Mouse (Mus musculus): ENCODE results near the gene Fbxo28. TPM values are rescaled to one million over a fixed set of nuclear protein-coding genes. Genes with fewer than 3 reads are reported as not detected.

Fbxo28 gene
- polyA plus RNA-seq (2014; fragmentation: Illumina TruSeq; extraction: RNeasy Lipid Tissue Mini Kit (QIAGEN cat#74804)): 52.0 TPM

DNA sequence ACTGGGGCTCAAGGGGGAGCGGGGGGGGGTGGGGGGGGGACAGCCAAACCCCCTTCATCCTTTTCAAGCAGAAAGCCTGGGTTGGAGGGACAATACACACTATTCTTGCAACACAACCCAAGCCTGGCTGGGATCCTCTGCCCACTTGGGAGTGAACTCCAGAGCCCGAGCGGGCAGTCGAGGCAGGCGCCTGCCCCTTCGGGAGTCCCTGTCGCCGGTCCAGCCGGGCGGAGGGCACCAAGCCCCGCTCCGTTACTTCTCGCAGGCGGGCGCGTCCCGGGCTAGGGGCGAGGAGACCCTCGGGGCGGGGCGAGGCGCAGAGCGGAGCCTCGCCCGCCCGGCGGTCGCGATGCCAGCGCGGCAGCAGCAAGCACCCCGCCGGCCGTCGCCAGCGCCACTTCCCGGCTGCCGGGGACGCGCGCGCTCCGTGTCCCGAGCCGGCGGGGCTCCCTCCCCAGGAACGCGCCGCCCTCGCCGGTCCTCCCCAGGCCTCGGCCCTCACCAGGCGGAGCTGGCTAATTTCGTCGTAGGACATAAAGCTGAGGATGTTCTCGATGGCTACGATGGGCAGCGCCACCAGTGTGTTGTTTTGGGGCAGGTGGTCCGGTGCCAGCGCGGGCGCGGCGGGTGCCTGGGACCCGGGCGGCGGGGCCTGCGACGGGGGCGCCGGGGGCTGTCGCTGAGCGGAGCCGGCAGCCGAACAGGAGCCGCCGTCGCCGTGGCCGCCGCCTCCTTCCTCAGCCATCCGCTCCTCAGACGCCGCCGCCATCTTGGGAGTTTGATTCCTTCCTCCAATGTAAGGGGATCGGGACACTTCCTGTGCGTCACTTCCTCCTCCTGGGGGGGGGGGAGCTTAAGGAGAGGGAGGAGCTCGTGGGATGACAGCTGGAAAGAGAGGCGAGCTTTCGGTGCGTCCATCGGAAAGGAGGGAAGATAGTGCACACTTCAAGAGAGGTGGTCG lies at the start of gene Fbxo28:
Gene Fbxo28 (minus strand): TSS at position 809 of the 961 bp plus-strand sequence.

DNA sequence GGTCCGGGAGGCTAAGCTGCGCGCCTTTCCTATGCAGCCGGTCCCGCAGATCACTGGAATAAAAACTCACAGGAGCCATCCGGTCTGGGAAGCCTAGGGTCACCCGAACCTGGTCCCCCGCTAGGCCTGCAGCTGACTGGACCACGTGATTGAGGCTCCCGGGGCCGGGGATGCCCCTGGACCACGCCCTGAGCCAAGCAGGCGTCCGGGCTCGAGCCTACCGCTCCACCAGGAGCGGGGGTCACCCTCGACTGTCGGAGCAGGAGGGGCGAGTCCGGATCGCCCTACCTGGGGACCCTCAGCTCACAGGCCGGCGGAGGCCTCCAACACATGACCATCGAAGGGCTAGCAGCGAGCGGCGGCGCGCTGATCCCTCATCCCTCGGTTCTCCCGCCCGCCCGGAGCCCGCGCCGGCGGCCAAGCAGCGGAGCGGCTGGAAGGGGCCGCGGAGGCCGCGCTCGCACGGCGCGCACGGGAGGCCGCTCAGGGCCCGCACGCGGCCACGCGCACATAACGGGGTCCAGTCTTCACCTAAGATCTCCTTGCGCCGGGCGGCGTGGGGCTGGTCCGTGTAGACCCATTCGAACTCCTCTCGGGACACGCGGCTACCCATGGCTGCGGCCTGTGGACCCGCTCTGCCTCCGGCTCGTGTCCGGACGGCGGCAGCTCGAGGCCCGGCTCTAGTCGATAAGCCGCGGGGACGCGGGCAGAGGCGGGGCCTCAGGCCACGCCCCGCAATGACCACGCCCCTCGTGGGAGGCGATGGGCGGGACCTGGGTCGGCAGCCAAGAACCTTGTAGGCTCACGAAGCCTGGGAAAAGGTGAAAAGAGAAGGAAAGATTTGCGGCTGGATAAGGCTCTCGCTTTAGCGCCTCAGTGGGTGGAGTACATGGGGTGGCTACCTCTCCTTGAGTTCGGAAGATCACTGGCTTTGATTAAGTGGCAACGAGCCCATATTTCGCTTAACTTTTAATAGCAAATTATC lies 59.0 kb downstream of the Fbxo28 start, which contains the start of gene Degs1:
Gene Degs1 (minus strand): TSS at position 714 of the 985 bp plus-strand sequence.

Other genes starting within 250 kb of the Fbxo28 start
- gene Srp9, start 216.9 kb downstream of the Fbxo28 start, polyA plus RNA-seq (2014; fragmentation: Illumina TruSeq; extraction: RNeasy Lipid Tissue Mini Kit (QIAGEN cat#74804)): 298 TPM
- not detected for gene Vmn1r1, start 177.1 kb downstream of the Fbxo28 start, polyA plus RNA-seq (2014; fragmentation: Illumina TruSeq; extraction: RNeasy Lipid Tissue Mini Kit (QIAGEN cat#74804))
- gene Degs1, start 58.8 kb downstream of the Fbxo28 start, polyA plus RNA-seq (2014; fragmentation: Illumina TruSeq; extraction: RNeasy Lipid Tissue Mini Kit (QIAGEN cat#74804)): 321 TPM
- 14.4 TPM for gene Trp53bp2, start 67.5 kb upstream of the Fbxo28 start, polyA plus RNA-seq (2014; fragmentation: Illumina TruSeq; extraction: RNeasy Lipid Tissue Mini Kit (QIAGEN cat#74804))
- gene Capn2, start 176.0 kb upstream of the Fbxo28 start, polyA plus RNA-seq (2014; fragmentation: Illumina TruSeq; extraction: RNeasy Lipid Tissue Mini Kit (QIAGEN cat#74804)): 82.9 TPM
- gene Capn8, start 223.4 kb upstream of the Fbxo28 start, polyA plus RNA-seq (2014; fragmentation: Illumina TruSeq; extraction: RNeasy Lipid Tissue Mini Kit (QIAGEN cat#74804)): not detected